Mouse (Mus musculus) adrenal gland, postnatal 10 days (tissue): ENCODE measurements at regions not wholly inside any gene's neighbourhood (a gene's known extent, or its start where the extent isn't known, plus 50 kb on each side); places are given as distances from the start of the nearest gene placed in this dataset.

Experiments
- DNase-seq: peaks from one replicate; pipeline ENCODE4 v3.0.0; 2021; ENCODE audit warnings: mixed read lengths

- no peak for DNase-seq
Observed at GRCm38 (mm10) chr4:103421541-103421951, 107.9 kb downstream of the Oma1 start.

DNA sequence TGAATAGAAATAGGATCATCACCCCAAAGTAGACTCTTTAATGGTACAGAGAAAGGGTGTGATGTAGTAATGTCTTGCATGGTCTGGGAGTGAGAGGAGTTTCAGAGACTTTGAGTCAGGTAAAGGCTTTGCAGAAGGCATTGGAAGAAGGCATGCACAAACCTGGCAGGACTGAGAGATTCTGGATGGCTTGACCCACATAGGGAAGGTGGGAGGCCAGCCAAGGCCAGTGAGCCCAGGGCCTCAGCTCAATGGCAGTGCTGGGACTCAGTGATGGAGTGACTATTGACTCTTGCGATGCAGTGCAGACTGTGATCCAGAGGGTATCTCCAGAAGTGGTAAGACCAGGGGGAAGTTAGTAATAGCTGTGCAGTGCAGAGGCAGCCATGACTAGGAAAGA lies 127.8 kb downstream of the Oma1 start:
- DNase-seq = no peak

- DNase-seq = no peak
Observed at GRCm38 (mm10) chr4:103441955-103442354, 128.3 kb downstream of the Oma1 start.

GRCm38 (mm10) chr4:103449276-103449675 lies 135.7 kb downstream of the Oma1 start:
- no peak for DNase-seq

DNA sequence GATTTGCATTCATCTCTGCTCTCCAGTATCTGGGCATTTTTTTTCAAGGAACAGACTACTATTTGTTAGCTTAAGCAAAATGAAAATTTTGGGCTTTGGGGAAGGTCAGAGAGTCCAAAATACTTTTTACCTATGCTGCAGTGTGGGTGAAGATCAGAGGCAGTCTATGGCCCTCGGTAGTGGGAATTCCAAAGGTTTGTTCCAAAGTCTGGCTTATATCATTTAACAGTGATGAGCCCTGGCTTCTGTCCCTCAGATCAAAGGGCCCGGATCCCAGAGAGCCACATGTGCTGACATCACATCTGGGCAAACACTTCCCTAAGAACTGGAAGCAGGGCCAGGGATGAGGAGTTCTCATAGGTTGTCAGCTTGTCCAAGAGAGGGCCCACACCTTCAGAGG lies 136.5 kb downstream of the Oma1 start:
- no peak for DNase-seq

- DNase-seq = no peak
Observed at GRCm38 (mm10) chr4:103455458-103455857, 141.8 kb downstream of the Oma1 start.

DNA sequence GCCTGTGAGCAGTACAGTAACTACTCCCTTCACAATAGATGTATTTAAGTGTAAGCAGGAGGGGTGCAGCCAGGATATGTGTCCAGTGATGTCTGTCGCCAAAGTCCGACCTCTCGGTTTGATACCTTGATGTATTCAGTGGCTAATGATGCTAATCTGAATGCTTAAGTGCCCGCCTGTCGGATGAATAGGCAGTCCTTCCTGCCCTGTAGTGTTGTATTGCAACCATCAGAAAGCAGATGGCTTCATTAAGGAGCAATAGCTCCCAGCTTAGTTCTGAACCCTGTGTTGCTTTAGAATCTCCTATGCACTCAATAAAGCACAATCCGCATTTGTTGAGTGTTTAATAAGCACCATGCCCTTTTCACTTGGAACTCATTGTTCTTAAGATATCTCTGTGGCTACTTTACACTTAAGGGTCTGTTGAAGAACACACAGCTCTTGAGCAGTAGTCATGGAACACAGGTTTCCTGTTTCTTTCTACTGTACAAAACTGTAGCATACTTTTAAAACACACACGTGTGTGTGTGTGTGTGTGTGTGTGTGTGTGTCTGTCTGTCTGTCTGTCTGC lies 152.5 kb downstream of the Oma1 start:
- DNase-seq = no peak

GRCm38 (mm10) chr4:103475596-103475995 lies 143.6 kb upstream of the Dab1 start:
- DNase-seq = no peak

GRCm38 (mm10) chr4:103486140-103486965 lies 132.8 kb upstream of the Dab1 start:
- DNase-seq = no peak

DNA sequence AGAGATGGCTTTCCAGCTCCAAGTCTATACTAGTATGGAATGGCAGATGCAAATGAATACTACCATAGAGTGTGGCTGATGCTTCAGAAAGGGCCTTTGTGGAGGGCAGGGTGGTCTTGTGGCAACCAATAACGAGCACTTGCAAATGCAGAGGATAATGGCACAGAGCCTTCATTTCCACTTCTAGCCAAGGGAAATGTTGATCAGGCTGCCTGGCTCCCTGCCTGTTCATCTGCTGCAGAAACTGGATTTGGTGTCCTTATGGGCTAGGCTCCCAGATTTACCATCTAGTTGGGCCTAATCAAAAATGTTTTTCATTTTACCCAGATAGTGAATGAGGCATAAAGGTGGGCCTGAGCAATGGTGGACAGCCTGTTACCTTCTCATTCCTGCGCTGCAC lies 110.7 kb upstream of the Dab1 start:
- DNase-seq = no peak

GRCm38 (mm10) chr4:103512901-103513300 lies 106.3 kb upstream of the Dab1 start:
- DNase-seq = no peak

DNA sequence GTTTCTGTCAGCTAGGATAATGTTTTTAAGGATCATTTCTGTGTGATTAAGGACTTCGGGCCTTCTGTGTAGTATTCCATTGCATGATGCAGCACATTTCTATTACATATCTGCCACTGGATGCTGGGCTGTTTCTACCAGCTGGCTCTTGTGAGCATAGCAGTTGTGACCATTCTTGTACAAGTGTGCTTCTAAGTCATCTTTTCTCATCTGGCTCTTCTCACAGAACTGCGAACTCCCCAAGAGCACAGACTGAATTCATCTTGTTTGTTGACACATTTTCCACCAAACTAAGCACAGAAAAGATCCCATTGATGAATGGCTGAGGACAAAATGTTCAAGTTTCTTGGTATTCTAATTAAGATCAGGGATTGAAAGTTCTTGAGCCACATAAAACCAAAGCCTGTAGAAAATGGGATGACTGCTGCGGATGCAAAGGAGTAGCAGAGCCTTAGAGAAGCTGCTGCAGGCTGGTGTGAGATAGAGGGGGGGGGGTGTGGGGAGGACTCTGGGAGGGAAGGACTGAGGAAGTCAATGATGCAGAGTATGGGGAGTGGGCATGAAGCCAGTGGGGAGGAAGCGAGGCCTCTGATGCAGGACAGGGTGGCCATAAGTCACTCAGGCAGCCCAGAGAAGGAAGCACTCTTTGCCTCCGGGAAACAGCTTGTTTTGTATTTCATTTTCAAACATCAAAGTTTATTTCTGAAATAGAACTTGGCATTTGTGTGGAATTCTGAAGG lies 97.1 kb upstream of the Dab1 start:
- DNase-seq = peak; percentile 14

DNA sequence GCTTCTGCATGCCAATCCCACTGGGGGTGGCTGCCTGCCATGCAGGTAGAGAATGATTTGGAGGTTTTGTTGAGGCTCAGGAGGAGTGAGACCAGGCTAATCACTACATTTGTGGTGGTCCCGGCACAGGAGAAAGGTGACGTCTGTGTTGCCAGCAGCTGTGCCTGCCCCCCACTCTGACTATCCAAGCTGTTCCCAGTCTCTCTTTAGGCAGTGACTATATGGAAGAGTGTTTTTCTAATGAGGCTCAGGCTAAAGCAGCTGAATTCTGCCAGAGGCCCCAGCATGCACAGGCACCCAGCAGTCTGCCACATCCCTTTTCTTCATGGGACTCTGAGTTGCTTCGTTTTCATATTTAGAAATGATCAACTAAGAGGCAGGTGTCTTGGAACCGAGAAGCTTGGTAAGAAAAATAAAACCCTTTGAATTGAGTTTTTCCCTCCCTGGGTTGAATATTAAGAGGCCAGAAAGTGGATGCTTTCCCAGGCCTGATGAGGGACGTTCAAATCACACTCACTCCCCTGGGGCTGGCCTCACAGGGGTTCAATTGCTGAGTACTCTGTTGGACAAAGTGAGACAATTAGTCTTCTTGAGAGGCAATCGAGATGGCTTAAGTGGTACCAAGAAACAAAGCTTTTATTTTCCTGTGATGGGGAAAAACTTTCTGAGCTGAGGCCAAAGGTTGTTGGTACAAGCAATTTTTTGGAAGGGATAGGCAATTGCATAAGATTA lies 82.5 kb upstream of the Dab1 start:
- no peak for DNase-seq

GRCm38 (mm10) chr4:103540960-103541359 lies 78.2 kb upstream of the Dab1 start:
- DNase-seq = no peak

- DNase-seq = no peak
Observed at GRCm38 (mm10) chr4:103547297-103547696, 71.9 kb upstream of the Dab1 start.

- no peak for DNase-seq
Observed at GRCm38 (mm10) chr4:103552476-103552875, 66.7 kb upstream of the Dab1 start.

- no peak for DNase-seq
Observed at GRCm38 (mm10) chr4:103553188-103553587, 66.0 kb upstream of the Dab1 start.

DNA sequence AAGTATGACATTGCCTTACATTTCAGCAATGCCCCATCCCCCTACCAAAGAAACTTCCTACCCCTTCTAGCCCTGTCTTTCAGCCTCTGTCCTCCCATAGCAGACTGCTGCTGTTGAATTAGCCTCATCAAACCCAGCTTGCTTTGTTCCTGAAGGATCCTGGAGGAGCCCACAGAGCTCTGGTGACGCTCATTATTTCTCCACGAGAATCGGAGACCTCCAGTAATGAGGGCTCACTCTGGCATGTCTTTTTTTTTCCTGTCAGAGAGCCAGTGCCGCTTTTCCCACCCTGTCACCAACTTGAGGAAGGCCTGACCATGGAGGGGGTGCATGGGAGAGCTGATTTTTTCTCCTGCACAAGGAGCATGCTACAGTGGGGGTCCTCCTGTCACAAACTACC lies 64.6 kb upstream of the Dab1 start:
- no peak for DNase-seq
